Mouse (Mus musculus): ENCODE measurements around the gene Fermt2.
"Not testable (repeated sequence)": the region's sequence is repeated elsewhere in the genome, so short reads cannot be mapped to it uniquely, and the experiment has no call there.

Fermt2 gene

DNA sequence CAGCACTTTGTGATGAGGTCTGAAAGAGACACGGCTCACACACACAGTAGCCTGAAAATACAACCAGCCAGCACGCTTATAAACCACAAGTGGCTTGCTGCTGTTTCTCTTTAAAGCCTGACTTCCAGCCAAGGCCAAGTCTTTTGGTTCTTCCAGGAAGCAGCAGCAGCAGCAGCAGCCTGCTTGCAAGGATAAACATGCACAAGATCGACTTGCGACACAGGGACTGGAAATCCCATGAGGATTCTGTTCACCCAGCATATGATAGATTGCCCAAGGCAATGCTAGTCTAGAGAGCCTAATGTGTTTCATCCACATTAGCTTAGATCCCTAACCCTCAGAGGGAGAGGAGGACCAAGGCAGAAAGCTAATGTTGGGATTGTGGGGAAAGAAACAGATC, 22.0 kb downstream of the Fermt2 start:
- DNase-seq (ENCODE audit: low spot score): no peak

DNA sequence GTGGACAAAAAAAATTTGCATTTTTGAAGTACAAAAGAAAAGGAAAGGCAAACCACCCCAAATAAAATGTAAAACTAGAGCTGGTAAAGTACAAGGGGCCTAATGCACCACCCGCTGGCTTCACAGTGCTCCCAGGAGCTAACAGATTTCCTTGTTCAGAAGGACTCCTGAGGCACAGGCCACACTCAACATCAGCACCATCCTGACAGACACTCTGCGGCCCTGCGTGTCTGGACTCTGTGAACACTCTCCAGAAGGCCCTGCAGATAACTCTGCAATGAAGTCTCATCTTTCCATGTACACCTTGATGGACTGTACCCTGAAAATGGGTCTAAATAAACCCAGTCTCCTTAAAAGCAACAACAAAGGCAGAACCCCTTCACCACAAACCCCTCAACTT, 22.5 kb downstream of the Fermt2 start:
- DNase-seq (ENCODE audit: low spot score): no peak

DNA sequence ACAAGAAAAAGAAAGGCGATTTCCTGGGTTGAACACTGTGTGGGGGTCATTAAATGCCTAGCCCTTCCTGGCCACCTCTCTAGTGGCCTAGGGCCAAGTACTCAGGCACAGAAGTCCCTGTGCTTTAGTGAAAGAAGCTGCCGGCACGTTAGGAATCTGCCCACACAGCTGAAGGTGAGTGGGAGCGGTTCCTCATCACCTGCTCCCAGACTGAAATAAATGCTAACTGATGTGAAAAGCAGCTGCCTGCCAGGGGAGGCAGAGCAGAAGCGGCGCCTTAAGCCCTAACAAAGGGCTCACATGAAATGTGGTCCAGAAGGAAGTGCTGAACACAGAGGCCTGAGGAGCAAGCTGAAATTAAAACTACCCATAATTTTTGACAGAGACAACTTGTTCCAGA, 22.9 kb downstream of the Fermt2 start:
- DNase-seq (ENCODE audit: low spot score): peak; percentile 12

DNA sequence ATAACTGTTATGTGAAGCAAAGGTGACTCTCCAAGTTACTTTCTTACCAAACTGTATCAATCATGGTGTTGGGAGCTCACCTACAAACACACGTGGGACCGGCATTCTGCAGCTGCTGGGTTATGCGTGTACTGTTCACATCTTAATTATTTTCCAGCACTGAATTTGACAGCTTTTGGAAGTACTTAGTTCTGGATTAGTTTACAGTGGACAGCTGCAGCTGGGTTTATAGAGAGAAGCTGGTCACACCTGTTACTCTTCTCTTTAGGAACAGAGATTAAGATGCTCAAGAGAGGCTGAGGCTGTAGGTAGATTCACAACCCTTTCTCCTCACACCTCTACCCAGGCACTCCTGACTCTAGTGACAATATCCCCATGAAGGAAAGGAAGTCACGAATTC, 23.8 kb downstream of the Fermt2 start:
- DNase-seq (ENCODE audit: low spot score): no peak

DNA sequence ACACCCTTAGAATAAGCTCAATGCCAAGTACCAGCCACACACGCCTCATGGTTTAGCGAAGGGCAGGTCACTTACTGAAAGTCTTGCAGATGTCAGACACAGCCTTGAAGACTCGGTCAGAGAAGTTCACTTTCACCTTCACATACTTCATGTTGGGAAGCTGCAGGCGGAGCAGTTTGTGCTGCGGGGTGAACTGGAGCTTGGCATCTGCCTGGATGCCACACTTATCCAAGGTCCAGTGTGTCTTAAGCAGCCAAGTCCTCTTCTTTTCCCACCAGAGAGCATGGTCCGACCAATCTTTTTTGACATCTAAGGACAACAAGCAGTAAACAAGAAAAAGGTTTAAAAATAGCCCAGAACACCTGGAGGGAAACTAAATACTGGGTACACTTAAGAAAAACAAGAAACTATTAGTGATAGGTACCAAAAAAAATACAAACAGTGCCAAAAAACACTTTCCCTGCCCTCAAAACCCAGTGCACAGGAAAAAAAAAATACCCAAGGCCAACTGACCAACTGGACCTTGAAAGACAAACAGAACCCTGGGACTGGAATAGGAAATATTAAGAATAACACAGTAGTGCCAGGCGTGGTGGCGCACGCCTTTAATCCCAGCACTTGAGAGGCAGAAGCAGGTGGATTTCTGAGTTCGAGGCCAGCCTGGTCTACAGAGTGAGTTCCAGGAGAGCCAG, 25.4 kb downstream of the Fermt2 start:
- DNase-seq (ENCODE audit: low spot score): no peak

DNA sequence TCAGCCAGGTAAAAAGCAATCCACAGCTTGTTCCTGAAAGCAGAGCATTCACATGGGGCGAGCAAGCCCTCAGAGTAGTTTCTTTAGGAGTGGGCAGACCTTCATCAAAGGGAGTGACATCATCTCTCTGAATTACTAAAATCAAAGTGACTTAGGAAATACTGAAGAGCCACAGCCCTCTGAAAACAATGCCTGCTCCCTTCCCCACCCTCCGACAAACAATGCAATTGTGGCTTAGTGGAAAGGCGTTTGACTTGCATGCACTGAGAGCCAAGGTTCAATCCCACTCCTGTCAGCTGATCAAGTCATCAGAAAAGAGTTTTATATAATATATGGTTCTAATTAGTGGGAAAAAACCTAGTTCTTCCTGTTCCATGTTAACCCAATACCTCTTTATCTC, 26.0 kb downstream of the Fermt2 start:
- DNase-seq (ENCODE audit: low spot score): no peak

DNA sequence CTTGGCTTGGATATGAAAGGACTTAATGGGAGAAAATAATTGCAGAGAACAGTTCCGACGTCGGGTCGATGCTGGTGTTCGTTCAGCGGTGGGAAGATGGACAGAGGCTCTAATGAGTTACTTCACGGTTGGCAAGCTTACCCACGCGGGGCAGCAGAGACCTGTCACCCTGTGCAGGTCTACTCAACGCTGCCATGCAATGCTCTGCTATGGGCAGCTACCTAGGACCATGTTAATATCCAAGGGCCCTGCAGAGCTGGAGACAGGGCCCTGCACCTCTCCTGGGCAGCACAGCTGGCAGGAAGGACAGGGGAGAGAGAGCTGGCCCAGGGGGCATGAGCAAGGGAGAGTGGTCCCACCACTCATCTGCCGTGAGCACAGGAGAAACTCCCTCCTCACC, 29.9 kb downstream of the Fermt2 start:
- DNase-seq (ENCODE audit: low spot score): no peak

DNA sequence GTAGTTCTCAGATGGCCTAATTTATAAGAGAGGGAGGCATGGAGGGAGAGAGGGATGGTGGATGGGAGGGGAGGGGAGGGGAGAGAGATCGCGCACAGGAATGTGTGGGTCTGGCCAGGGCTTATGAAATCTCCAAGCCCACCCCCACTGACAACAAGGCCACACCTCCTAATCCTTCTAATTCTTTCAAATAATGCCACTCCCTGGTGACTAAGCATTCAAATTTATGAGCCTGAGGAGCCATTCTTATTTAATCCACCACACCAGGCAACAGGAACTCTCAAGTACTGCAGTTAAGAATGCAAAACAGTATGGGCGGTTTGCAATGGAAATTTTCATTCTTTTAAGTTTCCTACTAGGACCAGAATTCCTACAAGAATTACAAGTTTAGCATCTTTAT, 32.8 kb downstream of the Fermt2 start:
- DNase-seq (ENCODE audit: low spot score): no peak

DNA sequence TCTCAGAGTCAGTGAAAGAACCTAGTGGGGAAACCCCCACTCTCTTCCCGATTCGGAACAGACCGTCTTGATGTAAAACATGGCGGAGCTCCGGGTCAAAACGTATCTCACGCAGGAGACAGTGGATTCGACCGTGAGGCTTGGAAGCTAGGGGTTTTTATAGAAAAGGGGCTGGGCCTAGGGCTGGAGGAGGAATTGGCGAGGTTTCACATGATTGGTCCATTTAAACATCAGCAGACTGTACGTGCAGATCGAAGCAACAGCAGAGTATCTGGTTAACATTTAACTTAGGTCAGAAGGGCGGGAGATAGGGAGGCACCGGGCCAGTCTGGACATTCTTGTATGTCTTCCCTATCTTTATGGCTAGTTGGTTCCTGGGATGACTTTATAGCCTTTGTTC, 34.1 kb downstream of the Fermt2 start:
- not testable (repeated sequence) for DNase-seq (ENCODE audit: low spot score)

DNA sequence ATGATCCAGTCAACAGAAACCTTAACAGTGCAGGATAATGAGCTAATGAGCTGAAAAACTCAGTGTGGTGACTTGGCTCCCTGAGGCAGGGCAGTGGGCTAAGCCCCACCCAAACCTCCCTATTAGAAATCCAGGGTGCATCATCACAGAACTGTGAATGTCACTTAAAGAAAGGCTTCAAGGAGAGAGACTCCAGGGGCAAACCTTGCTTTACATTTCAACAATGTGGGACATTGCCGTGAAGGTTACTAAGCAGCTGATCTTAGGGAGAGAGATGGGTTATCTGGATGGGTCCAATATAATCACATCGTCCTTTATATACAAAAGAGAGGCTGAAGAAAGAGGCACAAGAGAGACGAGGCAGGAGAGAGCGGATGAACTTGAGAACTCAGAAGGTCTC, 36.0 kb downstream of the Fermt2 start:
- no peak for DNase-seq (ENCODE audit: low spot score)

DNA sequence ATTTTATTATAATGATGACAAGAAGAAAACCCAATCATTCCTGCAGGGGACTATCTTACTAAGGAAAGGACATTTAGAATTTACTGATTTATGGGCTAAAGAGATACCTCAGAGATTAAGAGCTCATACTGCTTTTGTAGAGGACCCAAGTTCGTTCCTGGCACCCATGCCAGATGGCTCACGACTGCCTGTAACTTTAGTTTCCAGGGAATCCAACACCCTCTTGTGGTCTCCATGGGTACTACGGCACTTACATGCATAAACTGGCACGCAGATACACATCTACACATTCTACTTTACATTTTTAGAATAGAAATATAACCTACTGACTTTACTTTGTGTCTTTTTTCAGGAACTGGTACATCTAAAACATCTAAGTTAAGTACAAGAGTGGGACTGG, 37.2 kb downstream of the Fermt2 start:
- no peak for DNase-seq (ENCODE audit: low spot score)

DNA sequence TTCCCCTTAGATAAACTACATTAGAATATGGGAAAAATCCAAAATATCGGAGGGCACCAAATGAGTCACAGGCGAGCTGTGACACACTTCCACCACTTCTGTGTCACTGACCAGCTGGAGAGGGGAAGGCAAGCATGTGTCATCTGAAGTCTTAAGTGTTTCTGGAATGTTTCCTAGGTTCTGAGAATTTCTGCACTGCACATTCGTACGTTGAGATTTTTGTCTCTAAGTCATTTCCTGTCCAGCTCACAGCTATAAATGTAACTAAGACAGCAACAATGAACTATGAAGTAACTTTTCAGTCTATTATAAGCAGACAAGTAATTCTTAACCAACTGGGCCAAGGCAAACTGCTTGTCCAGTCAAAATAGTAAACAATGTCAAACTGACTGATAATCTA, 37.9 kb downstream of the Fermt2 start:
- DNase-seq (ENCODE audit: low spot score): no peak

DNA sequence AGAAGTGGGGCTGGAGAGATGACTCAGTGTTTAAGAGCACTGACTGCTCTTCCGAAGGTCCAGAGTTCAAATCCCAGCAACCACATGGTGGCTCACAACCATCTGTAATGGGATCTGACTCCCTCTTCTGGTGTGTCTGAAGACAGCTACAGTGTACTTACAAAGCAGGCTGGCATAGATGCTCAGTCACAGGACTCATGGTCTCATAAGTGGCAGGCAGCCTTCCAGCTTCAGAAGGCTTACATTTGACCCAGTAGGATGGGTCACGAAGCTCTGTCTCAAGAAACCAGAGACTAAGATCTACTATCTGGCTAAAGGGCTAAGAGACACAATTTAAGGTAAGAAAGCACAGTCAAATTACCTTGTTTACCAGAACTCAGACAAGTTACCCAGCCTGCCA, 42.7 kb downstream of the Fermt2 start:
- DNase-seq (ENCODE audit: low spot score): not testable (repeated sequence)

DNA sequence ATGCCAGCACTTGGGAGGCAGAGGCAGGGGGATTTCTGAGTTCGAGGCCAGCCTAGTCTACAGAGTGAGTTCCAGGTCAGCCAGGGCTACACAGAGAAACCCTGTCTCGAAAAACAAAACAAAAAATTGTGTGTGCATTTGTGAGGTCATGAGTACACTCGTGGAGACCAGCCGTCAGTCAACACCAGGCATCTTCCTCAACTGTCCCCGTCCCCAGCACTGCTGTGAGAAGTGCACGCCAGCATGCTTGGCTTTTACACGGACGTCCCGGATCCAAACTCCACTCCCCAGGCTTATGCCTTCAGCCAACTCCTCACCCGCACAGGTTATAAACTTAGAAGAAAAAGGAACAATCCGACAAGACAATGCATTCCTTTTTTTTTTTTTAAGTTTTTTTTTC, 46.6 kb downstream of the Fermt2 start:
- not testable (repeated sequence) for DNase-seq (ENCODE audit: low spot score)

DNA sequence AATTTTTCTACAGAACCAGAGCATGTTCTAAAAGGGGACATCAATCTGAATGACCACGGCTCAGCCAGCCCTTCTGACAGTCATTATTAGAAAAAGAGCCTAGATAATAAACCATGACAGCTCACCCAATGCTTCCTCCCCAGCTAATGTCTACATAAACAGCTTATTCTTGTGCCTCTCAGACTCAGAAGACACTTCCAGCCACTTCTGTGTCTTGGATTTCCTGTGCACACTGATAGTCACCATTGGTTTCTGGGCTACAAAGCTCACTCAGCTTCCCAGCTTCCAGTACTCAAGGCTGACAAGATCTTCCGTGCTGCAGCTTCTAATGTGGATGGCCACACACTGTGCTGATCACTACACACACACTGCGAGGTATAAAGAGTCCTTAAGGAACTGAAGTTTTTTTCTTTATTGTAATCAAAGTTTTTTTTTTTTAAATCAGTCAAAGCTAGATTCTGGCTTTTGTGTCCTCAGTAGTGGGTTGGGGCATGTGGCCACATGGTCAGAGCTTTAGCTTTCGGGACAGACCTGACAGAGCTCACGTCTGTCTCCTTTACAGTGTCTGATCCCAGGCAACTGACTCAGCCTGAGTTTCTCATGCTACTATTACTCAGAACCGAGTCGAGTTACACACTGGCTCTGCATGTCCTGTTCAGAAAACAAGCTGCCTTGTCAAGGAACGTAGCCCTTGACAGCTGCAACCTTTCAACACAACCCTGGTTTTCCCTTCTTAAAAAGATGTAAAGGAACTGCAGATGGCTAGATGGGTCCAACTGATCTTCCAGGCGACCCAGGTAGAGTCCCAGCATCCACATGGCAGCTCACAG, 50.7 kb downstream of the Fermt2 start:
- no peak for DNase-seq (ENCODE audit: low spot score)

DNA sequence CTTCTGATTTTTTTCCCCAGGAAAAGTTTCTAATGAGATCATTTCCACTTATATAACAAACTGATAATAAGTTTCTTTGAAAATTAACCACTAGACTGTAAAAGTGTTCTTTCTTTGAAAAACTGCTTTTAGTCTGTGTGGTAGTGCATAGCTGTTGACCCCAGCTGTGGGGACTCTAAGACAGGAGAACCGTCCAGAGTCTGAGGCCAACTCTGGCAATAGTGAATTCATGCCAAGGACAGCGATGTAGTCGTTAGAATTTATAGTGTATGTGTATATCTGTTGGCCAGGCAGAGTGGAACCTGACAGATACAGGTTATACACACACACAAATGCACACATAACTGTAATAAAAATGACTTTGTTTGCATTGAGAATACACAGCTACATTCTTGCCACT, 51.4 kb downstream of the Fermt2 start:
- no peak for DNase-seq (ENCODE audit: low spot score)

DNA sequence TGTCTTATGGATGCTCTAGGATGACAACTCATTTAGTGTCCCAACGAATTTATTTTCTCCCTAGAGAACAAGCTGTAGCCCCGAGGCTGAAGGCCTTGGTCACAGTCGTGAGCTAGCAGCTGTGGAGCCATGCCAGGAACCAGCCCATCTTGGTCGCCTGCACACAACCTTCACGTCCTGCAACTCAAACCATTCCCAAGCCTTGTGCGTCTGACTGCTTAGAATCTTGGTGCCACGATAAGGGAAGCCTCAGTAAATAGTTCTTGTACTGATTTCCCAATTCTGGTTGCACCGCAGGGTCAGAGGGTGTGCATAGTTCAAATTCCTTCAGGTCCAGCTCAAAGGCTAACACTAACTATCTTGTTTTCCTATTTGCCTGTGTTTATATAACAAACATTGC, 52.3 kb downstream of the Fermt2 start:
- DNase-seq (ENCODE audit: low spot score): no peak

DNA sequence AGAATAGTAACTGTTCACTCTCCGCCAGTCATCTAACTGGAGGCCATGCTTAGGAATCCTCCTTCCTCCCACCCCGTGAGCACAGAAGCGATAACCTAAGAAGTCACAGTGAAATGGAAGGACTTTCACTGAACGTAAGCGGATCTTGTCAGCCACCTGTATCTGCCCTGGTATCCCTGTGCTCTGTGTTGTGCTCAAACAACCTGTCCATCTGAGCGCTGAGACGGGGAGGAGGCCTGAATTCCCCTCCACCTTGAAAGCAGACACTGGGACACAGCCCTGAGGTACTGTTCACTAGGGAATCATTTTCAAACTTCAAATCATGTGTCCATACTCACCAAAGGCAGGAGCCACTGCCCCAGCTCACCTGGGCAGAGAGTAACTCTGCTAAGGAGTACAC, 52.9 kb downstream of the Fermt2 start:
- DNase-seq (ENCODE audit: low spot score): no peak

DNA sequence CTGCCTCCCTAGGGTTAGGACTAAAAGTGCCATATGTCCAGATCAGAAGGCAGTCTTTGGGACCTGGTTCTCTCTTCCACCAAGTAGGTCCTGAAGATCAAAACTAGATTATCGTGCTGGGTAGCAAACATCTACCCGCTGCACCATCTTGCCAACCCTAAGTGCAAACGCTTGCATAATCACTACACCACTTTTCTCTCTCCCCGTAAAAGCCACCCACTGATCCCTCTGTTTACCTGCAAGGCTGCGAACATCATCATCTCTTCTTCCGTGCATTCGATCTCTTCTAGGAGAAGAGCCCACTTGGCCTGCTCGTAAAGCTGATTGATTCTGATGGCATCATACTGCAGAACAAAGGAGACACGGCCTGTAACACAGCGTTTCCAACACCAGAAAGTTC, 57.4 kb downstream of the Fermt2 start:
- no peak for DNase-seq (ENCODE audit: low spot score)

DNA sequence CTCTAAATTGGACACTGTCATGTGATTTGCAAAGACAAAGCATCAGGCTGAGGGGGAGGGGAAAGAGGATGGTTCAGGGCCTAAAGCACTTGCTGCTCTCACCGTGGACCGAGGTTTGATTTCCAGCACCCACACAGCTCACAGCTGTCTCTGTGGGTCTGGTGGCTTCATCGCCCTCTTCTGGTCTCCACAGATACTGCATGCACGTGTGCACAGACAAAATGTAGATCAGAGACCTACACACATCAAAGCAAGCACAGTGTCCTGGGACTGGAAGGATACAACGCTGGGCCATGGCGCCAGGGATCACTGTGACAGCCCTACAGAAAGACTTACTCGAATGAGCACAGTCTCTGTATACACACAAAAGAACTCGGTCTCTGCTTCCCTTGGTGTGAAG, 60.5 kb downstream of the Fermt2 start:
- DNase-seq (ENCODE audit: low spot score): no peak

DNA sequence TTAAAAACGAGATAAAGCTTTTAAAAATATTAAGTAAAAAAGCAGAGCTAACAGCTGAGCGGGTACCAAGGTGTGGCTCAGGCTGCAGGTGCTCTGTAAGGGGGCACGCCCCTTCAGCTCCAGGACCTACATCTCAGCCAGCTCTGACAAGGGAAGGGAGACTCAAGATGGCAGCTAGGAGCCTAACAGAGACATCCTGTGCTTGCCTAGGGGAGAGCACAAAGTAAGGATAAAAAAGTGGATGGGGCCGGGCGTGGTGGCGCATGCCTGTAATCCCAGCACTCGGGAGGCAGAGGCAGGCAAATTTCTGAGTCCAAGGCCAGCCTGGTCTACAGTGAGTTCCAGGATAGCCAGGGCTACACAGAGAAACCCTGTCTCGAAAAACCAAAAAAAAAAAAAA, 63.5 kb downstream of the Fermt2 start:
- not testable (repeated sequence) for DNase-seq (ENCODE audit: low spot score)

DNA sequence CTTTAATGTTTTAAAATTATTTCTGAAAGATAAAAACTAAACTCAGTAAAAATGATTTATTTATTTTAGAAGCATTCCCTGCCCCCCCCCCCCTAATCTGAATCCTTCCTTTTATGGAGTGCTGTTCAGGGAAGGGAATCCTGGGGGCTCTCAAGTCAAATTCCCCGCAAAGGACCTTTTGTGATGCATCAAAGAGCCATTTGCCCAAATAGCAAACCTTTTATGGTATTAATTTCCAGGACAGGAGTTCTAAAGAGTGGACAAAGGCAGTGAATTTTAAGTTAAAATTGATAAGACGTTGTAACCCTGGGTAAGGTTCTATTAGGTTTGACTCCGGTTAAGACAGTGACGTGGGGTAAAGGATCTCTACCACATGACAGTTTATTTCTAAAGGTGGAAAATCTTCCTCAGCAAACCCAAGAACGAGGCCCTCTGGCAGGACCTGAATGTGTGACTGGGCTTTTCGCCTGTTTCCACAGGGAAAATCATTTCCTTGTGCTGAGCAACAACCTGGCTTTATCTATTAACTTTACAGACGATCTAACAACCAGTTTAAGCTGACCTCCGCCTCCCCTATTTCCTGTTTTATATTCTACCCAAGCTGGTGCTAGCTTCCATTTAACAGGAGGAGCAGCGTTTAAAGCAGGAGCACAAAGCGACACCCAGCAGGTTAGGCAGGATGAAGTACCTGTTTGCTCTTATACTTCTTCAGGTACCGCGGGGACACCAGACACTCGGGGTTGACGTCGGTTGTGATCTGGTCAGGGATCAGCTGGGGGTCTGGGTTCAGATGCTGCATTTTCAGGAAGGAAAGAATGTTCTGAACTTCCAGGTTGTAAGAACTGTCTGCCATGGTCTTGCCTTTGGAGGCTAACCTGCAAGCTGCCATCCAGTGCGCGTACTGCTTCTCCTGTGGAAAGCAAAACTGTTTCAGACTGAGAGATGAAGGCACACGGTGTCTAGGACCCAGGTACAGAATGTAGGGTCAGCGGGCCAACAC, 65.6 kb downstream of the Fermt2 start:
- no peak for DNase-seq (ENCODE audit: low spot score)

DNA sequence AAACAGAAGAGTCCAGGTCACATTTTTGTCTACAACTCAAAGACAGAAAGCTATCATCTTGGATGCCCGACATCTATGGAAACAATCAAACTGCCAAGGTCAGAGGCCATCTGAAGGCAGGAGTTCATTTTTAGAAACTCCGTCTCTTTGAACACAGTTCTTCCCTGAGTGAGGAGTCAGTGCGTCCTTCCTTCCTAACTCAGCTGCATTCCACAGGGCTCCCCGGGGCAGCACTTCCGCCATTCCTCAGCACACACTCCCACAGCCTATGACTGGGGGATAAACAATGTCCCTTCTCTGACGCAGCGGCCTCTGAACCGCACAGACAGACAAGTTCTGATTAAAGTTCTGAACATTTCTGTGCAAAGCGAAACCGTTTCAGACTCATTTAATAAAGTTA, 66.3 kb downstream of the Fermt2 start:
- no peak for DNase-seq (ENCODE audit: low spot score)
